In genomic region chrX:14294890-14295289, GRCm38 (mm10) we compare ENCODE assay signal across 17 mouse cellular contexts.
DNase-seq lines count a peak whose midpoint lies in the region; TF ChIP-seq lines count a peak whose summit lies in the region.
"Had no signal": no experiment of that assay in that cellular context is flagged by ENCODE, and none has a peak within 500 bp of the region (broad histone marks: within the 10 kb centered on the region; RNA-seq: fewer than 3 reads in every experiment).

No protein-coding gene starts in this region.

- intact Hi-C loops in gastrocnemius, adult 2 months (cut with DNase I), result no loop called here
- intact Hi-C loops in gastrocnemius, postnatal 14 days (cut with DNase I; ENCODE audit: low total_unique reads), result no loop called here
- intact Hi-C loops in gastrocnemius, postnatal 36 days (cut with DNase I), result no loop called here
- intact Hi-C loops in heart, postnatal 14 days (cut with DNase I), result no loop called here

- DNase-seq in gastrocnemius, adult 18-20 months (ENCODE audit: low spot score), result peak; percentile 29
- DNase-seq in gastrocnemius, postnatal 25 days, result no peak
- peak; percentile 58 for DNase-seq in gastrocnemius, adult 2 months
- DNase-seq in gastrocnemius, postnatal 14 days, result no peak
- peak; percentile 3 for DNase-seq in gastrocnemius, postnatal 10 days
- no peak for DNase-seq in gastrocnemius, postnatal 36 days
- peak; percentile 67 for DNase-seq in heart, adult 11 months
- no peak for DNase-seq in heart, postnatal 14 days
- DNase-seq: adrenal gland, adult 2 months; adrenal gland, adult 8-10 months; adrenal gland, postnatal 10 days; adrenal gland, postnatal 14 days; adrenal gland, postnatal 25 days; adrenal gland, postnatal 36 days; B cell, adult 2 months; cerebellum, adult 11 months; cerebellum, adult 11-12 months had no signal

- H3K27ac ChIP-seq in gastrocnemius, adult 2 months, result no peak overlapping the region

- H3K4me3 ChIP-seq in gastrocnemius, adult 2 months, result no peak overlapping the region

- TF ChIP-seq CTCF in gastrocnemius, adult 2 months (IDR thresholded peaks at IDR 0.05), result no peak

Comparison
In these comparisons a context has a peak if more than half of its experiments do, and no peak if none do; other contexts are left out.
1. DNase-seq: peak in gastrocnemius, adult 18-20 months (single experiment), gastrocnemius, adult 2 months (single experiment), gastrocnemius, postnatal 10 days (single experiment) and heart, adult 11 months (single experiment); none in gastrocnemius, postnatal 25 days (single experiment), gastrocnemius, postnatal 14 days (single experiment), gastrocnemius, postnatal 36 days (0 of 2) and heart, postnatal 14 days (0 of 2).